Mouse (Mus musculus): ENCODE measurements around the gene Tecr.
A peak's percentile ranks its signal among the peaks of the same experiment; 100 is the strongest.

Tecr gene

DNA sequence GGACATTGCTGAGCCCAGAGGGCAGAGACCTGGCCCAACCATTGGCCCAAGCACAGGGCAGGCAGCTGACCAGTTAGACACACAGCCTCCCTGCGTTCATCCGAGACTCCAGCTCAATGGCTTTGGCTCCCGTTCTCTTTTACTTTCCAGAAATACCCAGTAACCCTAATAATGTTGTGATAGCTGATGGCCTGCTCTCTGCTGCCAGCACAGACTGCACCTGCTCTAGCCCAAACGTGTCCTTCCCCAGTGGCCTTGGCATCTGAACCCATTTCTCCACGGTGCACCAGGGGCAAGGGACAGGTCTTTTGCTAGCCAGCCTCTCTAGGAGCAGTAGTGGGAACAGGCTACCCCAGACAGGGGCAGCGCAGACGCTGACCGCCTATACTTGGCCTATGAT, 26.9 kb downstream of the Tecr start:
- peak in 1 of 2 experiments; percentile 8 for DNase-seq (ENCODE audit: low spot score in 2 of 2)

DNA sequence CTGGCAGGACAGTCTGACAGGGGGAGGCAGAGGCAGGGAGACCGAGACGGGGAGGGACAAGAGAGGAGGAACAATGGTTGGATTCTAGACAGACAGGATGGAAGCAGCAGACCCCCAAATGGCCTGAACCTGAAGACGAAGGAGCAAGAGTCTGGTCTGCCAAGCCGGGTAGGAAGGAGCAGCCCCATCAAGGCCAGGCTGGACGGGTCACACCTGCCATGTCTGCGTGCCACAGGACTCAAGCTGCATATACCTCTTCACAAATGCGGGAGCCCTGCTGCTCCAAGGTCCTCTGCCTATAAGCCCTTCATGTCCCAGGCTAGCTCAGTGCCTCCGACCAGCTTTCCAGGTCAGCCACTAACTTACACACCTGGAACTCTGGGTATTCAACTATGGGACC, 28.1 kb downstream of the Tecr start:
- peak in 1 of 2 experiments; percentile 7 for DNase-seq (ENCODE audit: low spot score in 2 of 2)

DNA sequence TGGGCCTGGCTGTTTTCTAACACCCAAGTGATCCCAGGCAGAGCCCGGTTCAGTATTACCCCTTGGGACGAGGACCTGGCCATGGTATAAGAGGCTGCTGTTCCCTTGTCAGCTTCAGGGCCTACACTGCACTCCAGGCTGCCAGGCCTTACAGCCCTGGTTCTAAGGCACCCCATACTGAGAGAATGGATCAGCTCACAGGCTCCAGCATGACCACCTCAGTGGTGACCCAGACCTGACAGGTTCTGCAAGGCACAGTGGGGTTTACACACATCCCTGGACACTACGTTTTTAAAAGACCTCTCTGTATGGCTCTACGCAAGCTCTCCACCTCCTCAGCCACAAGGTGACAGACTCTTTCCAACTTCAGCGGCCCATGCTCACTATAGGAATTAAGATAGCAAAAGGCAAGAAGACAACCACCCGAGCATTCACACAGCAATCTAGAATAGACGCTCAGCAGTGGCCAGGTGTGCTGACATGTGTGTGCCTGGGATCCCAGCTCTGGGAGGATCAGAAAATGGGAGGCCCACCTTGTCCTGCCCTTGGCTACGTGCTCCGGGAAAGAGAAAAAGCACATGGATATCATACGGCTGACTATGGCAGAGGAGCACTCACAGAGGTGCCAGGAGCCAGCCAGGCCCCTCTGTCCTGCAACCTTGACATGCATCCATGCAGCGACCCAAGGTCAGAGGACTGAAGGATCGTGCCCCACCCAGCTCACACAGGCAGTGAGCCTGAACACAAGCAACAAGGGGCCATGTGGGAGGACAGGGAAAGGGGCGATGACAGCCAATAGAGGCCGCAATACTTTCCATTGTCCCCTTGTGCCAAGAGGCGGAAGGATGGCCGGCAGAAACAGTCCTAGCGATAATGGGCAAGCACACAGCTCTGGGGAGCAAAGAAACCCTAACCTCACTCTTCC, 29.4 kb downstream of the Tecr start:
- DNase-seq (ENCODE audit: low spot score in 2 of 2), result peak in 1 of 2 experiments; percentile 11

DNA sequence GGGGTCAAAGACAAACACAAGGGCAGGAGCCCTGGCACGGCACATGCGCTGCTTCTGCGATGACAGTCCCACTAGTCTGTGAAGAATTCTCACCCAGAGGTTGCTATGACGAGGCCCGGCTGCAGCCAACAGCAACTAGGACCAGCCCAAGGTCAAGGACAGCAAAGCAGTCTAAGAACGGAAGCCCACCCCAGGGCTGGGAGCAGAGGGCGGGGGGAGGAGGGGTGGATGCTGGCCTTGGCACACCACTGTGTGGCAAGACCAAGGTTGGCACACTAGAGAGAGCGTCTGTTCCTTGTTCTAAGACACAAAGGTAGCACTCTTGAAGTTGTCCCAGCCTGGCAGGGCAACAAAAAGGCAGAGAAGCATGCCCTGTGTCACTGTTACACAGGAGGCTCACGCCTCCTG, 30.4 kb downstream of the Tecr start:
- peak; percentile 5 to 35 for DNase-seq (ENCODE audit: low spot score in 2 of 2)

DNA sequence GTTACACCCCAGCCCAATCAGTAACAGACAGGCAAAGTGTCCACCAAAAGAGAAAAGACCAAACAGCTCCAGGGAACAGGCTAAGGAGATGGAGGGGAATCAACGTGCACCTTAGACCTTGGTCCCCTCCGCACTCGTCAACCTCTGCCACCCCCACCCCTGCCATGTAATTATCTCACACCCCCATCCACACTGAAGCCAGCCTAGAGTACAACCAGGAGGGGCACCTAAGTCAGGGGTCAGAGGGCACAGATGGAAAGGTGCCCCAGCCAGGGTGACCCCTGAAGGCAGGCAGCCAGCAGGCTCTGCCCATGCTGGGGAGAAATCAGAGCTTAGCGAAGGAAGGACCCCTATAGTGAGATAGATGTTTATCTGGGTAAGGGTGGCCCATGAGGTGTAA, 30.9 kb downstream of the Tecr start:
- peak in 1 of 2 experiments; percentile 11 for DNase-seq (ENCODE audit: low spot score in 2 of 2)

DNA sequence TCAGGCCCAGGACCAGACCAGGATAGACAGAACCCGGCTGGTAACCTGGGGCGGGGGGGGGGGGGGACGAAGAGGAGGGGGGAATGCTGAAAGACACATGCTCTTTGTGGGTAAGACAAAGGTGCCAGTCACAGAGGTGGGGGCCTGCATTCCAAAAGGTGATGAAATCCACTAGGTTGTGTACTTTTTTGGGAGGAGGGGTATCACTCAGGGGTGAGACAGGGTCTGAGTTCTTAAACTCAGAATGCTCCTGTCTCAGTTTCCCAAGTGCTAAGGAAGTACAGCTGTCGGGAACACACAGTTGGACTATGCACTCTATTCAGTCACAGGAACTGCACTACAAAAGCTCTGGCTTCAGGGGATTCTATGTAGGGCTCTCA, 31.3 kb downstream of the Tecr start:
- no peak for DNase-seq (ENCODE audit: low spot score in 2 of 2)

DNA sequence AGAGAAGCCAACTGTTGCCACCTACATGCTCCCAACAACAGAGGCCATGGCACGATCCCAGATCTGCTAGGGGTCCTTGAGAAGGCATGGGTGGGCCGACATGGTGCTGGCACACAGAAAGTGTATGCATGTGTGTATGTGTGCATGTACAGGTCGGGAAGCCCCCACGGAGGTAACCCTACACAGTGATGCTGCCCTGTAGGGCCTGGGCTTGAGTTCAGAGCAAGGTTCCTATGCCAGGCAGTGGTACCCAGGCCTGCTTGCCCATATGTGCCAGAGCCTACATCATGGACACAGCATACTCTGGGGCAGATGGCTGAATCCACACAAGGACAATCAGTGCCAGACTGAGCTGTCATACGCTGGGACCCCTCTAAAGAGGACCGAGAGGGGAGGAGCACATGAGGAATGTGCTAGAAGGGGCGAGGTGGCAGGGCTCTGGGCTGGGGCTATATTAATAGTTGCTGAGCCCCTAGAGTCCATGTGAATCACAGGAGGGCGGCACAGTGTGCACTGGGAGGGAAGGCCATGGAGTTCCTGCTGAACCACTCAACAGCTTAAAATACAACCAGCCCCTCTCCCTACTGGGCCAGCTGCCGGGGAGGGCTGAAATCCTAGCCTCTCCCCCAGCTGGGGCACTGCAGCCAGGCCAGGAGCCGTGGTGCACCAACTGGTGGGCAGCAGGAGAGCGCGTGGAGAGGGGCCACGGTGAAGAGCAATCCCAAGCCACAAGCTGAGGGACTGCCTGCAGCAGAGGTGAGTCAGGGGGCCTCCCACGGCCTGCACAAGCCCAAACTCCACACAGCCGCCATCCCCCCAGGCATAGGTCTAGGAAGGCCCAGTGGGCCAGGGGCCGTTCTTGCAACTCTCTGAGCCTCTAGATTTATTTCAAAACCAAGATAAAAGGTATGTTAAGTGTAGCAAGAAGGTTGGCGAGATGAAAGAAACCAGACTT, 31.9 kb downstream of the Tecr start:
- DNase-seq (ENCODE audit: low spot score in 2 of 2), result peak; percentile 4 to 12

DNA sequence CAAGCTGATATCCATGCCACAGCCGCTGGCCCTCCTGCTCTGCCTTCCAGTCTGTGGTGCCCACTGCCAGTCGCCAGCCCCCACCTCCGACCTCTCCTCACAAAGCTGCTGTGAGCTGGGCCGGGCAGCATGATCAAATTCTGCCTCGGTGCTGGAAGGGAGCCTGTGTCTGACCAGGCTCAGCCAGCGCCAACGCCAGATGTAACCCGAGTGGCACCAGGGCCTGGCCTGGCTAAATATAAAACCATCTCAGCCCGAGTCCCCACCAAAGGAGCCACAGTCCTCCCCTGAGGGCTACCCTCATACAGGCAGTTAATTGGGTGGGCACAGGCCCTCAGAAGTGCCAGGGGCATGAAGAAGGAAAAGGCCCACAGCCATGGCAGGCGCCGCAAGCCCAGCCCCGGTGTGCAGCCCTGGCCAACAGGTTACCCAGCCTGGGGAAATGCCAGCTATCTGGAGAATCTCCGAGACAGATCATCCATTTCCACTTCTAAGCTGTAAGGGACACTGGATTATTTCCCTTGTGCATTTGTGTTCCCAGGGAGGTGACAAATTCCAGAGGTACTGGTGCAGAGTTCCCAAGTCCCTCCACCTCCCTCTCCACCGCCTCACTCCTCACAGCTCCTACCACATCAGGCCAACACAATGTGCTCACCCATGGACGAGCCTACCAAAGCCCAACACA, 33.0 kb downstream of the Tecr start:
- peak; percentile 4 to 13 for DNase-seq (ENCODE audit: low spot score in 2 of 2)

DNA sequence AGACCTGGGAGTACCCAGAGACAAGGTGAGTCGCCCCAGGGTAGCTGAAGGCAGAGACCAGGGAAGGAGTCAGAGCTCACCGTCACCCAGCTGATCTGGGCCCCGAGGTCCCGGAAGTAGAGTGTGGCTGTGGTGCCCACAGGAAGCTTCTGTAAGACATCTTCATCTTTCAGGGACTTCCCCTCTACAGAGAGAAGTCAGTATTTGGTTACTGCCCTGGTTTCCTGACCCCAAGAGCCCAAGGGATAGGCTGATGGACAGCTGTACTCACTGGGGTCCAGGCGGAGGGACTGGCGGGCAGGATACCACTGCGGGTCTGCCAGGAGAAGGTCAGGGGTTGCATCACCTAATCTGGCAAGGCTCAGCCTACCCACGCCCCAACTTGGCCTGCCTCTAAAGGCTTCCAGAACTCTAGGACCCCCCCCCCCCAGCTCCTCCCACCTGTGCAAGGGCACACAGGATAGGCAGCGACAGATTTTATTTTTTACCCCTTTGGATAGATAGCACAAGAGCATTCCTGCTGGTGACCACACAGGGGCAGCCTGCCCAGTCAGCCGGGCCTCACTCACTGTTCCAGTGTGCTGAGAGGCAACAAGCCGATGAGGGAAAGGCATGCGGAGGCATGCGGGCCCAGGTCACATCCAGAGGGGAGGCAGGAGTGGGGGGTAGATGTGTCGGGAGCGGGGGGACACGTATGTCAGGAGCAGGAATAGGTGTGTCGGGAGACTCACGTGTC, 34.5 kb downstream of the Tecr start:
- DNase-seq (ENCODE audit: low spot score in 2 of 2), result peak; percentile 44 to 64

DNA sequence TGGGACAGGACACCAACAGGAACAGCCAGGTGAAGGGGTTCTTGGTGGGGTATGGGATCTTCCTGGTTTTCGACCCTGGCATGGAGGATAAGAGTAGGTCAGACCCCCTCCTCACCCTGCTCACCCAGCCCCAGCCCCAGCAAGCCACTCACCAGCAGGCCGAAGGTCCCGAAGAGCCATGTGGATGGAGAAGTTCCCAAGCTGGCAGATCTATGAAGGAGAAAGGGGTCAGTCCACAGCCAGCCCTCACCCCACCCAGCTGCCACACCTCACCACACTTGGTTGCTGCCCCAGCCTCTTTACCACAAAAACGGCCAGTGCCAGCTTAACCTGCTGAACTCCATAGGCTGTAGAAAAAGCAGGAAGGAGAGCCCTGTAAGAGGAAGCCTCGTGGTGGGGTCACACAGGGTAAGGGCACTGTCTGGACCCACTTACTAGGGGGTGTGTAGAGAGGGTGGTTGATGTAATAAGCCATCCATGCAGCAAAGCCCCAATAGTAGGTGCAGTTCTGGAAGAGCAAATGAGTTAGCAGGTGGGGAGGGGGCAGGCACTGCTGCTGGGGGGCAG, 35.4 kb downstream of the Tecr start:
- peak; percentile 7 to 13 for DNase-seq (ENCODE audit: low spot score in 2 of 2)

DNA sequence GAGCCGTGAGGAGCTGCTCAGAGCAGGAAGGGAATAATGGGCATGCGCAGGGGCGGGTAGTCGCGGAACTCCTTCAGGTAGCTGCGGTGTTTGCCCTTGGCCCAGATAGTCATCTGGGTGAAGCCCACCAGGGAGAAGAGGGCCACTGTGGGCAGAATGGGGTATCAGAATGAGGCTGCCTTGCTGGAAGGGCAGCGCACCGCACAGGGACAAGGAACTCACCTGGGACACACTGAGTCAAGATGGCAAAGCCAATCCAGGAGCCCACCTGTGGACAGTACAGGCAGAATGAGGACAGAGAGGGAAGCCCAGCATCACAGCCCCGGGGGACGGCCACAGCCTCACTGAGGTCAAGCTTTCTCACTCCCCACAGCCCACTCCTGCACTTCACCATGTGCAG, 36.0 kb downstream of the Tecr start:
- peak; percentile 3 to 13 for DNase-seq (ENCODE audit: low spot score in 2 of 2)

DNA sequence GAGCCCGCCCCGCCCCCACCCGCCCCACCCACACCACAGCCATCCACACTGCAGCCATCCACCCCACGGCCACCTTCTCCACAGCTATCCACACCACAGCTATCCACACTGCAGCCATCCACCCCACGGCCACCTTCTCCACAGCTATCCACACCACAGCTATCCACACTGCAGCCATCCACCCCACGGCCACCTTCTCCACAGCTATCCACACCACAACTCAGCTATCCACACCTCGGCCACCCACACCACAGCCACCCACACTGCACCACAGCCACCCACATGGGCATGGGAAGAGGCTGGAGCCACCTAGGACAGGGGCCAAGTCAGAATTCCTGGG, 36.8 kb downstream of the Tecr start:
- peak; percentile 3 to 13 for DNase-seq (ENCODE audit: low spot score in 2 of 2)

DNA sequence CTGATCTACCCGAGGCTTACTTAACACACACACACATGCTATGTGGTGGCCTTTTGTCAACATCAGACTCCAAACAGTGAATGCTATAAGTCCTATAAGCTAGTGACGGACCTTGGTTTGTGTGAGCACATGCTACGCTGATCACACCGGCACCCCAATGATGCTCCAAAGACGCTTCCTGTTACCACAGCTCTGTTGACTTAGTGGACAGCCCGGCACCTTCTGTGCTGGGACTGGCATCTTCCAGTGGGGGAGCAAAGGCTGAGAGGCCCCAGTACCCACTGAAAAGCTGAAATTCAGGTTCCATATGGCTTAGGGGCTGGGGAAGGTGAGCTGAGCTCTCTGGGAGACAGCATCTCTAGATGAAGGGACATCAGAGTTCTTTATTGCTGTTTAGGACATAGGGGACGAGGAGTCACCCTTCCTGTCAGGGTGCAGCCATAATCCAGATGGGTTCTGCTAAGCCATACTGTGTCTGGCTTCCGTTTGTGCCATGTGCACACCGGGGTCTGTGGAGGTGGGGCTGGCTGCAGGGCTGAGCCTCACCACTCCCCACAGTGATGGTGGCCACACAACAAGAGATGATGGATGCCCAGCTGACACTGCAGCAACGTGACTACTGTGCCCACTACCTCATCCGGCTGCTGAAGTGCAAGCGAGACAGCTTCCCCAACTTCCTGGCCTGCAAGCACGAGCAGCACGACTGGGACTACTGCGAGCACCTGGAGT, 37.3 kb downstream of the Tecr start:
- DNase-seq (ENCODE audit: low spot score in 2 of 2), result peak; percentile 6 to 12

DNA sequence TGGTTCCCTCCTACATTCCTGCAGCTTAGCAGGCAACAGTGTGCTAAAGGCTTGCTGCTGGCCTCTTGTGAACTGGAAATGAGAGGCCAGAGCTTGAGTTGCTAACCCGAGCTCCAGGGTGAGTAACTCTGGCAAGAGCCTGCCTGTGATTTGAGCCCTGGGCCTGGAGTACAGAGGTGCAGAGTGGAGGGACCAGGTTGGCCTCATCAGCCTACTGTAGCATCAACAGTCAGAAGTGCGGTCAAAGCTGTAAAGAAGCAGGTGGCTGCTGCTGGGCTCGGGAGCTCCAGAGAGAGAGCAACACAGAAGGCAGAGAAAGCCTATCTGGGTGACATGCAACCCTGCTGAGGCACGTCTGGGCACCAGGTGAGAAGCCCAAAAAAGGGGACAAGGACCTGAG, 38.6 kb downstream of the Tecr start:
- DNase-seq (ENCODE audit: low spot score in 2 of 2), result peak; percentile 4 to 14

DNA sequence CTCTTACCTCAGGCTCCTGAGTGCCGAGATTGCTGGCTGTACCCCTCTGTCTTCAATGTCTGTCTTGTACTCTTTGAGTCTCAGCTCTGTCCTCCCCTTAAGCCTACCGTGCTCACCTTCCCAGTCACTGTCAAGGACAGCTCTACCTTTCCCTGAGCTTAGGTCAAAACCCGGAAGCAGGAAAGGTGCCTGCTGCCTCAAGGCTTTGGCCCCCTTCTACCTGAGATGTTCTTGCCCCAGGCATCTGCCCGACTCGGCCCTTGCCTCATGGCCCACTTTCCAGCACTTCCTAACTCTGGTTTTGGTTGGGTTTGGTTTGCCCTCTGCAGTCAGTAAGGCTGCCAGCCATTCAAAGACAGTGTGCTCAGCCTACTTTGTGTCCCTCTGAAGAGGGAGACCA, 39.0 kb downstream of the Tecr start:
- DNase-seq (ENCODE audit: low spot score in 2 of 2), result peak in 1 of 2 experiments; percentile 4

DNA sequence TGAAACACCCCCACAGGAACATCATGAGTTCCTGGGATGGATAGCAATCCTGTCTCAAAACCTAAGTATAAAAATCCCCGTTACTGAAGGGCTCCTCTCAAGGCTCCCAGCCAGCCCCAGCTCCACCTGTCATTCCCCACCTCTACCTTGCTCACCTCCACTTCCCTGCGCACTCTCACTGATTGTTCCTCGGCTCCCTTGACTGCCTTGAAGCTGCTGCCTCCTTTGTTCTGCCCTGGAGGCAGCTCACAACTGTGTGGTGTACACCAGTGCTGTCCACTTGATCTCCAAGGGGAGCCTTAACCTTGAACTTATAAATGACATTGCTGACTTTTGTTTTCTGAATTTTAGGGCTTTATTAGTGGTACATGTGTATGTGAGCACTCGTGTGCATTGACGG, 39.6 kb downstream of the Tecr start:
- peak in 1 of 2 experiments; percentile 7 for DNase-seq (ENCODE audit: low spot score in 2 of 2)

DNA sequence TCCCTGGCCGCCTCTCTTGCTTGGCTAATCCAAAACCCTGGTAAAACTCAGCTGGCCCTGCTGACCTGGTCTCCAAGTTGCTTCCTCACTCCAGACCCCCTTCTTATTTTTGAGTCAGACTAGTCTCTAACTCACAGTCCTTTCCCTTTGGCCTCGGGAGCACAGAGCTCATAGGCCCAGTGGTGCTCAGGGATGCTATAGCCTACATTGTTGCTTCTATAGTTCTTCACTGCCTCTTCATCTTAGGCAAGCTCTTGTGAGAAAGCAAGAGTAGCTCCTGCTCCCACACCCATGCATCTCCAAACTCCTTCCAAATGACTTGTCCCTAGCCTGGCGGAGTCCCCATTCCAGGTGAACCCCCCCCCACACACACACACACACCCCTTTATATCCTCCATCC, 40.1 kb downstream of the Tecr start:
- peak in 1 of 2 experiments; percentile 17 for DNase-seq (ENCODE audit: low spot score in 2 of 2)

DNA sequence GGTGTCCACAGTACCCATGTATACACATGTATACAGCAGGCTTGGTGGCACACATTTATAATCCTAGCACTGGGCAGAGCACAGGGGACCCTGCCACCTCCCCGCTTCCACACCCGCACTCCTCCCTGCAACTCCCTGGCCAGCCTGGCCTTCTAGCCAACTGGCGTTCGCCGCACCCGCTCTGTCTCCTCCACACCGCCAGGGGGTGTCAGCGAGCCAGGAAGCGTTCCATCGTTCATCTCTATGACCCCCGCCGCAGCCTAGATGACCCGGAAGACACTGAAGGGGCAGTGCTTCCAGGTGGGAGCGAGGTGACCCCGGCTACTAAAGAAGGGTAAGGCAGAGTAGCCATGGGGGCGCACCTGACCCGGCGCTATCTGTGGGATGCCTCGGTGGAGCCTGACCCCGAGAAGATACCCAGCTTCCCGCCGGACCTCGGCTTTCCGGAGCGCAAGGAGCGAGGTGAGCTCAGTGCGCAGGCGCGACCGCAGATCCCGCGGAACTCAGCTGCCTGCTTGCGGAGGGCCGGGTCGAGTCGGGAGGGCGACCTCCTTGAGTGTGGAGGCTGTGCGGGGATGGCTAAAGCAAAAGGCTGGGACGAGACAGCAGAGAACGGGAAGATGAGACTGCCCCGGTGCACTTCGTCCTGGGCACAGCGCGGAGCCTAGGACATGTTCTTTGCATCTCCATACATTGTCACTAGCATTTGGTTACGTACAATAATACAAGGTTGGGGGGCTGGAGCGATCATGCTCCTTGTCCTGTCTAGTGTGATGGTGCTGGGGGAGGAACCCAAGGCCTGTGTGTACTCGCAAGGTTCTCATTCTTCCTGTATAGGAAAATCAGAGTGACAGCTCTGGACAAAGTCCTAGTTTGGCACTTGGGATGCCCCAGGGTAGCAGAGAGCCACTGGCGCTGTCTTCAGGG, 41.0 kb downstream of the Tecr start, which contains the start of gene Ndufb7:
TSS of gene Ndufb7 (plus strand) at position 203 of the 927 bp plus-strand sequence.
- DNase-seq (ENCODE audit: low spot score in 2 of 2), result peak; percentile 96 to 97
